Mouse (Mus musculus) liver, postnatal 0 days (tissue): ENCODE data around the gene Ttc17. TPM values are rescaled to one million over a fixed set of nuclear protein-coding genes. Genes with fewer than 3 reads are reported as not detected.

Source experiments
- ATAC-seq: fragments of 200-750 bp; cut with Nextera tagmentation; 2 replicates; pipeline ENCODE4 v1.8.0; 2017; ENCODE audit warnings: mild to moderate bottlenecking, moderate library complexity
- DNase-seq: peaks from one replicate; pipeline ENCODE4 v3.0.0-alpha.2; 2016
- H3K27ac ChIP-seq: fragments of 300-500 bp; sonication (generic); 2 replicates; pipeline ENCODE4 v1.5.1; 2014; ENCODE audit warnings: antibody characterized with exemption, moderate library complexity, mild to moderate bottlenecking, low read depth
- H3K27me3 ChIP-seq: fragments of 300-500 bp; sonication (generic); 2 replicates; pipeline ENCODE4 v1.6.1; 2014; ENCODE audit warnings: low read length, control low read depth, mixed read lengths; ENCODE audit not compliant: insufficient read depth
- H3K36me3 ChIP-seq: fragments of 300-500 bp; sonication (generic); replicated peaks from 2 replicates; pipeline ENCODE4 v1.6.1; 2014; ENCODE audit warnings: mild to moderate bottlenecking, control low read depth, low read length, moderate library complexity, mixed read lengths; ENCODE audit not compliant: insufficient read depth
- H3K4me1 ChIP-seq: fragments of 300-500 bp; sonication (generic); 2 replicates; pipeline ENCODE4 v1.6.1; 2014; ENCODE audit warnings: antibody characterized with exemption, mild to moderate bottlenecking, control low read depth; ENCODE audit not compliant: insufficient read depth
- H3K4me2 ChIP-seq: fragments of 300-500 bp; sonication (generic); 2 replicates; pipeline ENCODE4 v1.6.1; 2014; ENCODE audit warnings: low read depth, mild to moderate bottlenecking, low read length, moderate library complexity, mixed read lengths
- H3K4me3 ChIP-seq: fragments of 300-500 bp; sonication (generic); 2 replicates; pipeline ENCODE4 v1.5.1; 2014; ENCODE audit warnings: low read depth, low read length
- H3K9ac ChIP-seq: fragments of 300-500 bp; sonication (generic); replicated peaks from 2 replicates; pipeline ENCODE4 v1.6.1; 2014; ENCODE audit warnings: mild to moderate bottlenecking, moderate library complexity
- H3K9me3 ChIP-seq: fragments of 300-500 bp; sonication (generic); 2 replicates; pipeline ENCODE4 v1.6.1; 2016; ENCODE audit warnings: mild to moderate bottlenecking, control low read depth, low read length, mixed read lengths
- CTCF ChIP-seq: sonication (generic); IDR thresholded peaks from 2 replicates; pipeline ENCODE4 v1.5.1; 2016; ENCODE audit warnings: antibody characterized with exemption, low read depth
- EP300 ChIP-seq: IDR thresholded peaks from 2 replicates; pipeline ENCODE4 v1.6.1; 2016; ENCODE audit warnings: antibody characterized with exemption, low read depth, mild to moderate bottlenecking
- WGBS: fragments of 180-500 bp; shearing (Covaris S2); extraction: QIAGEN DNeasy Blood & Tissue Kit; methylation state at CpG from one replicate; pipeline ENCODE4 v1.1.7; 2014; ENCODE audit not compliant: insufficient replicate concordance; 5-methylcytosine and 5-hydroxymethylcytosine counted together
- polyA plus RNA-seq: library from polyadenylated mRNA; unstranded; fragments of >200 nt; fragmentation: Nextera tagmentation; extraction: Ambion mirVana; gene quantifications from 2 replicates; pipeline ENCODE4 v1.2.1, GENCODE M21; 2015

Ttc17 gene
- polyA plus RNA-seq, 1 experiment from 2014 or later: 19.6 TPM

DNA sequence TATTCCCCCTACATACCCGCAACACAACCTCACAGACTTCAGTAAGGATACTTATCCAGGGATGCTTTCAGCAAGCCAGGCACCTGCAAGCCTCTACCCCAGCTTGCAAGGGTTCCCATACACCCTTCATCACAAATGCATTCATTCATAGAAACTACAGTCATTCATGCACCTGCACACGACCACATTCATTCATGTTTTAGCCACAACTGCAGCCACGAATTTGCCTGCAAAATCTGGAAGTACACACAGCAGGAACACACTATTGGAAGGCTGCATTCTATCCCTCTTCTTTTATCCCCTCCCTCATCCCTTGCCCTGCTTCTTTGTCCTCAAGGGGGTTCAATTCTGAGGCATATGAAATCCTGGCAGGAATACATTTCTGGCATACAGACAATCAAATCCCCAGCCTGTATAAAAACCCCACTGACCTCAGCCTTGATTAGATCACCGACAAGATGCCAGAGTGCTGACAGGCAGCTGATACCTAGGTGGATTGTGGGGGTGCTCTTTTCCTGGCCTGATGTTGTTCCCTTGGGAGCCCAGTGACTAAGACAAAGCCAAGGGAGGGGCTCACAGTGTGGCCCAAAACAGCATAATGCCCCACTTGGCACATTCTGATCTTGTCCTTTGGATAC lies 139.2 kb downstream of the Ttc17 start:
- no peak for DNase-seq

GRCm38 (mm10) chr2:94266381-94267160 lies 139.9 kb downstream of the Ttc17 start:
- no peak for TF ChIP-seq CTCF
- TF ChIP-seq EP300: no peak
- 34% methylated on average over 7 of the region's 7 CpGs for WGBS
- H3K4me2 ChIP-seq: no peak overlapping the region

More for the DNA sequence above, 139.2 kb downstream of the Ttc17 start:
- no peaks in the 10 kb centered on the region for H3K4me1 ChIP-seq
- no peak overlapping the region for H3K4me3 ChIP-seq
- no peak overlapping the region for H3K4me2 ChIP-seq
- H3K27me3 ChIP-seq: peaks cover 29% of the 10 kb centered on the region; the same call in 1 of the 2 replicates
- no peak overlapping the region for H3K9ac ChIP-seq
- 26% methylated on average over 4 of the region's 4 CpGs for WGBS
- no peaks in the 10 kb centered on the region for H3K36me3 ChIP-seq
- H3K27ac ChIP-seq: no peak overlapping the region
- no peaks in the 10 kb centered on the region for H3K9me3 ChIP-seq
- no peak for TF ChIP-seq CTCF
- no peak for TF ChIP-seq EP300
- no peak for ATAC-seq

GRCm38 (mm10) chr2:94265221-94266191 lies 141.0 kb downstream of the Ttc17 start:
- H3K4me3 ChIP-seq: no peak overlapping the region
- peak; percentile 27 for DNase-seq

More at GRCm38 (mm10) chr2:94266381-94267160, 139.9 kb downstream of the Ttc17 start:
- no peak for DNase-seq
- H3K27me3 ChIP-seq: peaks cover 25% of the 10 kb centered on the region; the same call in 1 of the 2 replicates
- H3K4me3 ChIP-seq: no peak overlapping the region
- no peaks in the 10 kb centered on the region for H3K9me3 ChIP-seq
- no peak for ATAC-seq
- no peaks in the 10 kb centered on the region for H3K36me3 ChIP-seq
- no peaks in the 10 kb centered on the region for H3K4me1 ChIP-seq
- H3K9ac ChIP-seq: no peak overlapping the region
- H3K27ac ChIP-seq: no peak overlapping the region

GRCm38 (mm10) chr2:94264631-94265098 lies 141.8 kb downstream of the Ttc17 start:
- TF ChIP-seq CTCF: no peak
- no peak for TF ChIP-seq EP300
- no peaks in the 10 kb centered on the region for H3K9me3 ChIP-seq
- H3K27me3 ChIP-seq: peaks cover 25% of the 10 kb centered on the region; the same call in 1 of the 2 replicates
- no peak for ATAC-seq
- no peak for DNase-seq
- H3K9ac ChIP-seq: no peak overlapping the region
- no peak overlapping the region for H3K4me3 ChIP-seq
- under 1% methylated on average over 12 of the region's 12 CpGs for WGBS
- no peaks in the 10 kb centered on the region for H3K4me1 ChIP-seq
- H3K27ac ChIP-seq: no peak overlapping the region
- peak overlapping the region; percentile 56 for H3K4me2 ChIP-seq
- no peaks in the 10 kb centered on the region for H3K36me3 ChIP-seq

More at GRCm38 (mm10) chr2:94265221-94266191, 141.0 kb downstream of the Ttc17 start:
- Histone ChIP-seq H3K36me3 (no peaks in the 10 kb centered on the region), H3K27me3 (peaks cover 25% of the 10 kb centered on the region; the same call in 1 of the 2 replicates), H3K4me1 (no peaks in the 10 kb centered on the region), H3K9ac (no peak overlapping the region), H3K4me2 (peak overlapping the region; percentile 56), H3K9me3 (no peaks in the 10 kb centered on the region), H3K27ac (no peak overlapping the region)
- no peak for TF ChIP-seq CTCF
- TF ChIP-seq EP300: no peak
- ATAC-seq: no peak
- WGBS: 5% methylated on average over 16 of the region's 16 CpGs

DNA sequence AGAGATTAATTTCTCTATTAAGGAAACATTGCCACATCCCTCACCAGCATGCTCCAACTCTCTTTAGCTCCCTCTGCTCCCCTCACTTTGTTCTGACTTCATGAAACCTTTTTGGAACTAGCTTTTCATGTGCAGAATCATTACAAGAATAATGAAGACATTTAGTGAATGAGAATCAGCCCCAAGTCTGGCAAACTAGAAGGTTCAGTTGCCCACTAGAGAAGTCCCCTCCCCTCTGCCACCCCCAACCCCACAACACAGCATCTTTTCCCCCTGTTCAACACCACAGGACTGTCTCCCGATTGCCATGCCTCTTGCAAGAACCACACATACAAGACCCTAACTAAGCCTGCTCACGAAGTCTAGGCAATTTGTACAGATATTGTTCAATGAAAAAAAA lies 142.5 kb downstream of the Ttc17 start:
- Histone ChIP-seq H3K9ac (no peak overlapping the region), H3K4me2 (no peak overlapping the region), H3K27ac (no peak overlapping the region), H3K9me3 (no peaks in the 10 kb centered on the region), H3K36me3 (no peaks in the 10 kb centered on the region), H3K4me3 (no peak overlapping the region), H3K4me1 (no peaks in the 10 kb centered on the region), H3K27me3 (peaks cover 25% of the 10 kb centered on the region; the same call in 1 of the 2 replicates)
- DNase-seq (no peak), ATAC-seq (no peak)
- WGBS: 2% methylated on average over 2 of the region's 2 CpGs
- TF ChIP-seq EP300 (no peak), CTCF (no peak)
